Mouse (Mus musculus) adrenal gland, postnatal 4 days (tissue): Measurements from ENCODE around the gene Zfp418. TPM values are rescaled to one million over a fixed set of nuclear protein-coding genes. Genes with fewer than 3 reads are reported as not detected.
"Not testable (repeated sequence)": the region's sequence is repeated elsewhere in the genome, so short reads cannot be mapped to it uniquely, and the experiment has no call there.

Experiments used
- DNase-seq, 2 experiments: peaks; one replicate each; pipeline ENCODE4 v3.0.0; 2021 to 2022; ENCODE audit warnings: low spot score in 2 of 2, mixed read lengths in 2 of 2
- long read RNA-seq, 2 experiments: library from polyadenylated mRNA; stranded (forward); transcript quantifications; one replicate each; pipeline ENCODE4 v2.0.0; 2021
- total RNA-seq, 2 experiments: library from RNA; stranded (reverse); gene quantifications; 2 replicates each; pipeline ENCODE4 v1.2.3; 2021

Gene Zfp418
- 1 to 10 TPM; 2.4 to 3.0 TPM for total RNA-seq
- long read RNA-seq, experiment 1 = 0 reads
- long read RNA-seq, experiment 2, partial matches to known transcripts = 0 of 2 reads
- long read RNA-seq, experiment 2, other reads (novel, unspliced or antisense) = 0 of 2 reads

- peak in 1 of 2 experiments; percentile 20 for DNase-seq
These were observed at the start of gene Zfp418 for GRCm38 (mm10) chr7:7171227-7172147. Gene Zfp418 (plus strand): TSS chr7:7171330.

DNA sequence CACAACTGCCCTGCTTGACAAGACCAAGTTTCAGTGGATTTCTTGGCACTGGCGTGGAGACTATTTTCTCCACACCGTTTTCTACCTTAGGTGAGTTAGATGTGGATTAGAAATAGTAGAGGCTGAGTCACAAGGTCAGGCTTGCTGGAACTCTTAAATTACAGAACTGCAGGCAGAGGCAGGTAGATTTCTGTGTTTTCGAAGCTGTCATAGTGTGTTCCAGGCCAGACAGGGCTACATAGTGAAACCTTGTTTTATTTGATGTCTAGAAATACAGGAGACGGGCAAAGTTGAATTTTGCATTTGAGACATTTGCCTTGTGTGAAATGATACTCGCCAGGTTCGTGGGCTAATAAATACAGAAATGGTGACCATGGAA lies 49.5 kb upstream of the Zfp418 start:
- no peak for DNase-seq

GRCm38 (mm10) chr7:7130491-7131124 lies 40.5 kb upstream of the Zfp418 start:
- not testable (repeated sequence) for DNase-seq

DNA sequence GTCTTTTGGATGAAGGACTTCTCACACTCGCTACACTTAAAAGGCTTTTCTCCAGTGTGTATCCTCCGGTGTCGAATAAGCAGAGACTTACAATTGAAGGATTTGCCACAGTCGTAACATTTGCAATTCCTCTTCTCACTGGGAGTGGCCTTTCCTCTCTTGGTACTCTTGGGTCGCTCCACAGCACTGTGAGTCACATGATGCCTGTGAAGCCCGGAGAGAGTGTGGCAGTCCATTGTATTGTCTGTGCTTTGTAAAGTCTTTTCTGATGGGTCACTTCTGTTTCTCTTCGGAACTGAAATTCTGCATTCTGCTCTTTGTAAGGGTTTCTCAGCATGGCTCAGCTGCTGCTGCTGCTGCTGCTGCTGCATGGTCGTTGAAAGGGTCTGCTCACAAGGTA lies 38.4 kb upstream of the Zfp418 start:
- no peak for DNase-seq

- peak in 1 of 2 experiments; percentile 14 for DNase-seq
These were observed 34.7 kb upstream of the Zfp418 start, which contains the start of gene Zfp773 for GRCm38 (mm10) chr7:7136379-7136866. Gene Zfp773 (minus strand): TSS chr7:7136755.

DNA sequence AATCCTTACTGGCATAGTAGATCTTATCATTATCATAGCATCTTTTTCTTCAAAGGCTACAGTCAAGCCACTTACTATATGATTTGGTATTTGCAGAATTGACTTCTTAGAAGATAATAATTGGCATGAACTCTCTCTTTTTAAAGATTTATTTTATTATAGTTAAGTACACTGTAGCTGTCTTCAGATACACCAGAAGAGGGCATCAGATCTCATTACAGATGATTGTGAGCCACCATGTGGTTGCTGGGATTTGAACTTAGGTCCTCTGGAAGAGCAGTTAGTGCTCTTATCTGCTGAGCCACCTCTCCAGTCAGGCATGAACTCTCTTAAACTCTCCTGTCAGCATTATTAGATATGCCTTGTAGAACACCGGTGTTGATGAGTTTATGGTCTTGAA lies 26.9 kb upstream of the Zfp418 start:
- DNase-seq = no peak

GRCm38 (mm10) chr7:7145991-7146608 lies 25.0 kb upstream of the Zfp418 start:
- DNase-seq = no peak

DNA sequence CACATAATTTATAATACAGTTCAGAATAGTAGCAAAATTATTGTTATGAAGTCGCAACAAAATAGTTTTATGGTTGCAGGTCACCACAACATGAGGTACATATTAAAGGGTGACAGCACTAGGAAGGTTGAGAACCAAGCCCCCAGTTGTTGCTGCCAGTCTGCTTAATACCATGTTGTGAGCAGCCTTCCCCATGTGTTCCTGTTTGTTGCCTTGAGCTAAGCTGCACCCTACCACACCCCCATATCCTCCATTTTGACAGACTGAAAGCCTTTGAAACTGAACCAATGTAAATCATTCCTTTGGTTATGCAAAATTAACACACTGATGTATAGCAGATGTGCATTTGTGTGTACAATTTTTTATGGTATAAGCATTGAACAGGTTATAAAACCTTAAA lies 14.8 kb downstream of the Zfp418 start:
- DNase-seq = no peak

- DNase-seq = no peak
These were observed 16.5 kb downstream of the Zfp418 start for GRCm38 (mm10) chr7:7187417-7188190.

- DNase-seq = no peak
These were observed 17.2 kb downstream of the Zfp418 start for GRCm38 (mm10) chr7:7188191-7188942.

- DNase-seq = not testable (repeated sequence)
These were observed 38.4 kb downstream of the Zfp418 start, which contains the start of gene Zfp772 for GRCm38 (mm10) chr7:7209313-7210151. Gene Zfp772 (minus strand): TSS chr7:7209998.

Other genes with a start within 250 kb of the Zfp418 start
- not detected for gene Aurkc, start 176.0 kb upstream of the Zfp418 start, total RNA-seq
- gene Zfp954, start 49.8 kb upstream of the Zfp418 start, total RNA-seq = 10 to 100 TPM; 10.6 to 10.8 TPM
- gene Zfp773, start 34.6 kb upstream of the Zfp418 start, total RNA-seq = under 1 TPM; 0.87 to 0.93 TPM
- 1 to 10 TPM; 6.0 to 6.4 TPM for gene Zfp772, start 38.7 kb downstream of the Zfp418 start, total RNA-seq
- gene Vmn2r29, start 76.0 kb downstream of the Zfp418 start, total RNA-seq = under 1 TPM; 0.70 to 0.90 TPM
- gene Gm45844, start 107.0 kb downstream of the Zfp418 start, total RNA-seq = 1 to 10 TPM; 2.8 to 3.0 TPM
- 10 to 100 TPM; 55.6 to 60.7 TPM for gene Clcn4, start 129.5 kb downstream of the Zfp418 start, total RNA-seq
- under 1 TPM; 0.54 to 0.64 TPM for gene Vmn2r30, start 166.3 kb downstream of the Zfp418 start, total RNA-seq
- gene Gm45783, start 203.2 kb downstream of the Zfp418 start, total RNA-seq = 1 to 10 TPM; 2.2 to 3.1 TPM
- gene Vmn2r31, start 228.4 kb downstream of the Zfp418 start, total RNA-seq = not detected